Mouse (Mus musculus): ENCODE data around the gene Defb39. TPM values are rescaled to one million over a fixed set of nuclear protein-coding genes. Genes with fewer than 3 reads are reported as not detected.

The Defb39 gene
- total RNA-seq (2017) = not detected in 3 replicates

DNA sequence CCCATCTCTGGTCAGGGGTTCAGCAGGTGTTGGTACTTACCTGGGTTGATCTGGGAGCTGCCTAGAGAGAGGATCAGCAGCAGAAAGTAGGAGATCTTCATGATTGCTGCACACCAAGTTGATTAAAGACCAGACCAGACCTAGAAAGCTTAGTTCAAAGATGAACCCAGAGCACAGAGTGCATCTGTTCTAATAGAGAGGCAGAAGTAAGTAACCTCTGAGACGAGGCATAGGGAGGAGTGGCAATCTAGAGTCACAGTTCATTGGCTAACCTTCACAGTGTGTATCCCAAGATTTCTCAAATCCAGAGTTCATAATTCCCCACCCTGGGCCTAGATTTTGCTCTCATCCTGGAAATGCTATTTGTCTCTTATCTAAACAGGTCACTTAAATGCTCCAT is at the start of gene Defb39:
Gene Defb39 (minus strand): TSS at position 101 of the 400 bp plus-strand sequence.
- no peak for ATAC-seq (replicated peaks; ENCODE audit: insufficient number of reproducible peaks, low FRiP score, low TSS enrichment, poor library complexity, severe bottlenecking)

- no peak for ATAC-seq (replicated peaks; ENCODE audit: insufficient number of reproducible peaks, low FRiP score, low TSS enrichment, poor library complexity, severe bottlenecking)
Measured at GRCm38 (mm10) chr8:19066013-19066412, 1.4 kb upstream of the Defb39 start.

- no peak for ATAC-seq (replicated peaks; ENCODE audit: insufficient number of reproducible peaks, low FRiP score, low TSS enrichment, poor library complexity, severe bottlenecking)
Measured at GRCm38 (mm10) chr8:19062891-19063290, 1.7 kb downstream of the Defb39 start.

DNA sequence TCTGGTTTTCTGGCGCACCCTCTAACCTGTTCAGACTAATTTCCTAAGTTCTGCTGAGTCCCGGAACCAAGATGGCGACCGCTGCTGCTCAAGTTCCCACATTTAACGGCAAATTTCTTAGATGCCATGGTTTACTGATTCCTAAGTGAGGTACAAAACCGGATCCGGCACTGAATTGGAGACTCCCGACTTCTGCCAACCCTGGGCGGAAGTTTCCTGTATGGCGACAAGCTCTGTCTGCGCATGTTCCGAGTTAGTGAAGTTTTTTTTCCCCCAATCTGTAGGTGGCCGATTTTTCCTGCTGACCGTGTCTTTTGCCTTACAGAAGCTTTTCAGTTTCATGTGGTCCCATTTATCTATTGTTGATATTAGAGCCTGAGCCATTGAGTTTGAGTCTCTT is 19.4 kb downstream of the Defb39 start:
- ATAC-seq (replicated peaks; ENCODE audit: insufficient number of reproducible peaks, low FRiP score, low TSS enrichment, poor library complexity, severe bottlenecking) = no peak

DNA sequence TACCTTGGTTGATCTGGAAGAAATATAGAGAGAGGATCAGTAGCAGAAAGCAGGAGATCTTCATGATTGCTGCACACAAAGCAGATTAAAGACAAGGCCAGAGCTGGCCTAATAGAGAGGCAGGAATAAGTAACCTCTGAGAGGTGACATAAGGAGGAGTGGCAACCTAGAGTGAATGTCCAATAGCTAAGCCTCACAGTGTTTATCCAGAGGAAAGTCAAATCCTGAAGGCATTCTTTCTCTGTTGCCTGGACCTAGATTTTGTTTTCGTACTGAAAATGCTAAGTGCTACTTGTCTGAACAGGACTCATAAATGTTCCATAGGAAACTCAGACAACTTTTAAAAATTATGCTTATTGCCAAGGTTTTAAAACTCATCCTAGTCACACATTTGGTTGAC is 38.1 kb downstream of the Defb39 start, which contains the start of gene Defb38:
Gene Defb38 (minus strand): TSS at position 101 of the 400 bp plus-strand sequence.
- no peak for ATAC-seq (replicated peaks; ENCODE audit: insufficient number of reproducible peaks, low FRiP score, low TSS enrichment, poor library complexity, severe bottlenecking)

Other genes starting within 250 kb of the Defb39 start
- gene Defb40, start 86.6 kb downstream of the Defb39 start, total RNA-seq (2017) = 1.8 to 15.4 TPM in 2 of 3 replicates, not detected in the other
- gene Defb37, start 73.8 kb downstream of the Defb39 start, total RNA-seq (2017) = not detected in 3 replicates
- not detected in 3 replicates for gene Defb38, start 38.2 kb downstream of the Defb39 start, total RNA-seq (2017)
- gene Defb12, start 50.0 kb upstream of the Defb39 start, total RNA-seq (2017) = not detected in 3 replicates
- not detected in 3 replicates for gene Defb34, start 58.9 kb upstream of the Defb39 start, total RNA-seq (2017)
- gene Gm45826, start 76.0 kb upstream of the Defb39 start, total RNA-seq (2017) = not detected in 3 replicates
- gene Defb14, start 129.5 kb upstream of the Defb39 start, total RNA-seq (2017) = not detected in 3 replicates
- gene Defb4, start 133.9 kb upstream of the Defb39 start, total RNA-seq (2017) = not detected in 3 replicates
- gene Defb6, start 160.7 kb upstream of the Defb39 start, total RNA-seq (2017) = not detected in 3 replicates
- not detected in 3 replicates for gene Defb46, start 175.1 kb upstream of the Defb39 start, total RNA-seq (2017)
- gene Defb5, start 182.8 kb upstream of the Defb39 start, total RNA-seq (2017) = not detected in 3 replicates
- gene Defb3, start 228.6 kb upstream of the Defb39 start, total RNA-seq (2017) = not detected in 3 replicates

All from monocyte, adult 5-6 weeks (primary cell).